Mouse (Mus musculus) brain, embryonic 14.5 days (tissue): ENCODE measurements around the gene Homer1.

Experiments used
- CTCF ChIP-seq: fragments of 200-500 bp; IDR thresholded peaks from 2 replicates; pipeline ENCODE4 v1.5.1; 2012; ENCODE audit warnings: inconsistent platforms, mild to moderate bottlenecking, moderate library complexity, borderline replicate concordance; ENCODE audit not compliant: insufficient read depth, insufficient read length; ENCODE audit errors: extremely low read depth
- POLR2A ChIP-seq: fragments of 200-500 bp; IDR thresholded peaks from 2 replicates; pipeline ENCODE4 v1.6.1; 2012; ENCODE audit warnings: mild to moderate bottlenecking, inconsistent platforms, borderline replicate concordance; ENCODE audit not compliant: poor library complexity, insufficient read depth, insufficient read length, severe bottlenecking; ENCODE audit errors: extremely low read depth

- TF ChIP-seq CTCF (no peak), POLR2A (no peak)
These were observed 128.8 kb downstream of the Homer1 start for GRCm38 (mm10) chr13:93427920-93428876.
